Mouse (Mus musculus): ENCODE data around the gene Kdm4b. TPM values are rescaled to one million over a fixed set of nuclear protein-coding genes. Genes with fewer than 3 reads are reported as not detected.

The Kdm4b gene
- polyA plus RNA-seq, 1 experiment: not detected

- WGBS: 1% methylated on average over 47 of the region's 47 CpGs
- no peak overlapping the region for H3K27ac ChIP-seq (ENCODE audit: insufficient read depth, low read depth, low read length)
- peaks cover 24% of the 10 kb centered on the region for H3K4me1 ChIP-seq (ENCODE audit: control insufficient read depth, insufficient read depth, low read length)
- TF ChIP-seq CTCF (IDR thresholded peaks at IDR 0.05; ENCODE audit: insufficient read depth, low read depth, low read length) (peak; percentile 56), POLR2A (IDR thresholded peaks at IDR 0.05; ENCODE audit: insufficient read depth, low read depth, low read length) (no peak)
- peak overlapping the region; percentile 56 for H3K4me3 ChIP-seq (ENCODE audit: insufficient read depth, low read depth, low read length)
These were observed 99.7 kb downstream of the Kdm4b start for GRCm38 (mm10) chr17:56425584-56425914.

- 42% methylated on average over 3 of the region's 3 CpGs for WGBS
- Histone ChIP-seq H3K4me1 (ENCODE audit: control insufficient read depth, insufficient read depth, low read length) (peaks cover 24% of the 10 kb centered on the region), H3K27ac (ENCODE audit: insufficient read depth, low read depth, low read length) (no peak overlapping the region), H3K4me3 (ENCODE audit: insufficient read depth, low read depth, low read length) (peak overlapping the region; percentile 56)
- TF ChIP-seq CTCF (IDR thresholded peaks at IDR 0.05; ENCODE audit: insufficient read depth, low read depth, low read length) (no peak), POLR2A (IDR thresholded peaks at IDR 0.05; ENCODE audit: insufficient read depth, low read depth, low read length) (no peak)
These were observed 100.1 kb downstream of the Kdm4b start for GRCm38 (mm10) chr17:56425941-56426340.

- Histone ChIP-seq H3K4me1 (ENCODE audit: control insufficient read depth, insufficient read depth, low read length) (peaks cover 24% of the 10 kb centered on the region), H3K27ac (ENCODE audit: insufficient read depth, low read depth, low read length) (no peak overlapping the region), H3K4me3 (ENCODE audit: insufficient read depth, low read depth, low read length) (no peak overlapping the region)
- 87% methylated on average over 28 of the region's 28 CpGs for WGBS
- TF ChIP-seq POLR2A (IDR thresholded peaks at IDR 0.05; ENCODE audit: insufficient read depth, low read depth, low read length) (no peak), CTCF (IDR thresholded peaks at IDR 0.05; ENCODE audit: insufficient read depth, low read depth, low read length) (no peak)
These were observed 102.0 kb downstream of the Kdm4b start for GRCm38 (mm10) chr17:56427857-56428256.

GRCm38 (mm10) chr17:56431582-56431981 lies 105.7 kb downstream of the Kdm4b start:
- 85% methylated on average over 3 of the region's 3 CpGs for WGBS
- H3K4me3 ChIP-seq (ENCODE audit: insufficient read depth, low read depth, low read length): no peak overlapping the region

GRCm38 (mm10) chr17:56439731-56440460 lies 114.0 kb downstream of the Kdm4b start:
- Histone ChIP-seq H3K27ac (ENCODE audit: insufficient read depth, low read depth, low read length) (peak overlapping the region; percentile 30), H3K4me1 (ENCODE audit: control insufficient read depth, insufficient read depth, low read length) (peaks cover 45% of the 10 kb centered on the region), H3K4me3 (ENCODE audit: insufficient read depth, low read depth, low read length) (no peak overlapping the region)
- no peak for TF ChIP-seq CTCF (IDR thresholded peaks at IDR 0.05; ENCODE audit: insufficient read depth, low read depth, low read length)
- no peak for TF ChIP-seq POLR2A (IDR thresholded peaks at IDR 0.05; ENCODE audit: insufficient read depth, low read depth, low read length)
- 31% methylated on average over 15 of the region's 15 CpGs for WGBS

More at GRCm38 (mm10) chr17:56431582-56431981, 105.7 kb downstream of the Kdm4b start:
- TF ChIP-seq POLR2A (IDR thresholded peaks at IDR 0.05; ENCODE audit: insufficient read depth, low read depth, low read length) (no peak), CTCF (IDR thresholded peaks at IDR 0.05; ENCODE audit: insufficient read depth, low read depth, low read length) (no peak)
- H3K4me1 ChIP-seq (ENCODE audit: control insufficient read depth, insufficient read depth, low read length): peaks cover 2% of the 10 kb centered on the region
- H3K27ac ChIP-seq (ENCODE audit: insufficient read depth, low read depth, low read length): no peak overlapping the region

- Histone ChIP-seq H3K4me3 (ENCODE audit: insufficient read depth, low read depth, low read length) (no peak overlapping the region), H3K27ac (ENCODE audit: insufficient read depth, low read depth, low read length) (no peak overlapping the region), H3K4me1 (ENCODE audit: control insufficient read depth, insufficient read depth, low read length) (peaks cover 64% of the 10 kb centered on the region)
- TF ChIP-seq CTCF (IDR thresholded peaks at IDR 0.05; ENCODE audit: insufficient read depth, low read depth, low read length) (no peak), POLR2A (IDR thresholded peaks at IDR 0.05; ENCODE audit: insufficient read depth, low read depth, low read length) (no peak)
- WGBS: 50% methylated on average over 6 of the region's 6 CpGs
These were observed 116.5 kb downstream of the Kdm4b start for GRCm38 (mm10) chr17:56442316-56442715.

GRCm38 (mm10) chr17:56443341-56443795 lies 117.5 kb downstream of the Kdm4b start:
- H3K4me3 ChIP-seq (ENCODE audit: insufficient read depth, low read depth, low read length): no peak overlapping the region
- 81% methylated on average over 5 of the region's 5 CpGs for WGBS
- peaks cover 70% of the 10 kb centered on the region for H3K4me1 ChIP-seq (ENCODE audit: control insufficient read depth, insufficient read depth, low read length)
- TF ChIP-seq CTCF (IDR thresholded peaks at IDR 0.05; ENCODE audit: insufficient read depth, low read depth, low read length): no peak
- TF ChIP-seq POLR2A (IDR thresholded peaks at IDR 0.05; ENCODE audit: insufficient read depth, low read depth, low read length): no peak
- no peak overlapping the region for H3K27ac ChIP-seq (ENCODE audit: insufficient read depth, low read depth, low read length)

GRCm38 (mm10) chr17:56444771-56445170 lies 118.9 kb downstream of the Kdm4b start:
- Histone ChIP-seq H3K4me1 (ENCODE audit: control insufficient read depth, insufficient read depth, low read length) (peaks cover 66% of the 10 kb centered on the region), H3K27ac (ENCODE audit: insufficient read depth, low read depth, low read length) (no peak overlapping the region), H3K4me3 (ENCODE audit: insufficient read depth, low read depth, low read length) (no peak overlapping the region)
- 90% methylated on average over 3 of the region's 3 CpGs for WGBS
- TF ChIP-seq CTCF (IDR thresholded peaks at IDR 0.05; ENCODE audit: insufficient read depth, low read depth, low read length): no peak
- TF ChIP-seq POLR2A (IDR thresholded peaks at IDR 0.05; ENCODE audit: insufficient read depth, low read depth, low read length): no peak

GRCm38 (mm10) chr17:56445397-56445796 lies 119.5 kb downstream of the Kdm4b start:
- peaks cover 60% of the 10 kb centered on the region for H3K4me1 ChIP-seq (ENCODE audit: control insufficient read depth, insufficient read depth, low read length)
- H3K27ac ChIP-seq (ENCODE audit: insufficient read depth, low read depth, low read length): no peak overlapping the region
- H3K4me3 ChIP-seq (ENCODE audit: insufficient read depth, low read depth, low read length): no peak overlapping the region
- WGBS: 38% methylated on average over 14 of the region's 14 CpGs
- no peak for TF ChIP-seq CTCF (IDR thresholded peaks at IDR 0.05; ENCODE audit: insufficient read depth, low read depth, low read length)
- no peak for TF ChIP-seq POLR2A (IDR thresholded peaks at IDR 0.05; ENCODE audit: insufficient read depth, low read depth, low read length)

Data from olfactory bulb, adult 2 months (tissue).